Mouse (Mus musculus) spleen, adult 2 months (tissue): ENCODE data around the gene Wdr83os.

Experiments
- CTCF ChIP-seq: fragments of 200-500 bp; IDR thresholded peaks from 2 replicates; pipeline ENCODE4 v1.5.1; 2011; ENCODE audit warnings: mild to moderate bottlenecking, inconsistent platforms; ENCODE audit not compliant: insufficient read depth, insufficient read length, insufficient replicate concordance; ENCODE audit errors: extremely low read depth
- POLR2A ChIP-seq: fragments of 200-500 bp; IDR thresholded peaks from 2 replicates; pipeline ENCODE4 v1.6.1; 2011; ENCODE audit warnings: low read depth, low read length, inconsistent platforms

- TF ChIP-seq CTCF (no peak), POLR2A (no peak)
These were observed 7.4 kb upstream of the Wdr83os start for GRCm38 (mm10) chr8:85073041-85073612.
